Mouse (Mus musculus) erythroblast, embryonic 14.5 days (primary cell): Measurements from ENCODE around the gene Ube3b. TPM values are rescaled to one million over a fixed set of nuclear protein-coding genes. Genes with fewer than 3 reads are reported as not detected.

Experiments used
- H3K27me3 ChIP-seq: 2 replicates; pipeline ENCODE4 v1.6.1; 2012; ENCODE audit warnings: inconsistent platforms; ENCODE audit not compliant: control insufficient read depth
- H3K36me3 ChIP-seq: 2 replicates; pipeline ENCODE4 v1.6.1; 2012; ENCODE audit warnings: mild to moderate bottlenecking, inconsistent platforms; ENCODE audit not compliant: control insufficient read depth
- H3K4me1 ChIP-seq: 2 replicates; pipeline ENCODE4 v1.6.1; 2012; ENCODE audit warnings: inconsistent platforms; ENCODE audit not compliant: control insufficient read depth
- H3K4me3 ChIP-seq: replicated peaks from 2 replicates; pipeline ENCODE3; 2012; ENCODE audit warnings: moderate library complexity, mild to moderate bottlenecking, inconsistent platforms
- H3K9me3 ChIP-seq: 2 replicates; pipeline ENCODE4 v1.6.1; 2012; ENCODE audit warnings: low read length, inconsistent platforms, mixed read lengths; ENCODE audit not compliant: control insufficient read depth
- GATA1 ChIP-seq: IDR thresholded peaks from 2 replicates; pipeline ENCODE4 v1.6.1; 2012; ENCODE audit warnings: low read length, inconsistent platforms, mixed read lengths
- TAL1 ChIP-seq: IDR thresholded peaks from 3 replicates; pipeline ENCODE4 v1.6.1; 2012; ENCODE audit warnings: low read length, inconsistent platforms, mixed read lengths
- polyA plus RNA-seq: library from polyadenylated mRNA; stranded (reverse); fragments of >175 nt; gene quantifications from 2 replicates; pipeline ENCODE4 v1.2.3, GENCODE M21; 2012

The Ube3b gene
- polyA plus RNA-seq, 1 experiment = 5.6 TPM

- no peaks in the 10 kb centered on the region for H3K9me3 ChIP-seq
- TF ChIP-seq TAL1 (no peak), GATA1 (no peak)
- no peaks in the 10 kb centered on the region for H3K27me3 ChIP-seq
- H3K4me1 ChIP-seq = peaks cover 3% of the 10 kb centered on the region; the same call in 1 of the 2 replicates
- peaks cover 18% of the 10 kb centered on the region for H3K36me3 ChIP-seq
- H3K4me3 ChIP-seq = no peak overlapping the region
Observed at GRCm38 (mm10) chr5:114358833-114359232, 21.6 kb upstream of the Ube3b start.

- Histone ChIP-seq H3K36me3 (peaks cover 24% of the 10 kb centered on the region), H3K4me3 (no peak overlapping the region)
- no peak for TF ChIP-seq TAL1
- TF ChIP-seq GATA1 = no peak
Observed at GRCm38 (mm10) chr5:114359586-114359985, 20.8 kb upstream of the Ube3b start.

GRCm38 (mm10) chr5:114360968-114361367 is 19.4 kb upstream of the Ube3b start:
- TF ChIP-seq GATA1 (no peak), TAL1 (no peak)
- H3K36me3 ChIP-seq = peaks cover 37% of the 10 kb centered on the region

More at GRCm38 (mm10) chr5:114359586-114359985, 20.8 kb upstream of the Ube3b start:
- H3K27me3 ChIP-seq = no peaks in the 10 kb centered on the region
- H3K4me1 ChIP-seq = peaks cover 3% of the 10 kb centered on the region; the same call in 1 of the 2 replicates
- no peaks in the 10 kb centered on the region for H3K9me3 ChIP-seq

GRCm38 (mm10) chr5:114365043-114365752 is 15.2 kb upstream of the Ube3b start:
- Histone ChIP-seq H3K4me1 (peaks cover 1% of the 10 kb centered on the region; the same call in 1 of the 2 replicates), H3K36me3 (peaks cover 79% of the 10 kb centered on the region)
- no peak for TF ChIP-seq TAL1

More at GRCm38 (mm10) chr5:114360968-114361367, 19.4 kb upstream of the Ube3b start:
- Histone ChIP-seq H3K4me1 (peaks cover 3% of the 10 kb centered on the region; the same call in 1 of the 2 replicates), H3K27me3 (no peaks in the 10 kb centered on the region), H3K4me3 (no peak overlapping the region), H3K9me3 (no peaks in the 10 kb centered on the region)

GRCm38 (mm10) chr5:114368121-114368520 is 12.3 kb upstream of the Ube3b start:
- no peaks in the 10 kb centered on the region for H3K9me3 ChIP-seq
- H3K4me3 ChIP-seq = no peak overlapping the region
- no peaks in the 10 kb centered on the region for H3K27me3 ChIP-seq
- H3K36me3 ChIP-seq = peaks cover 89% of the 10 kb centered on the region
- TF ChIP-seq GATA1 = no peak
- no peak; the same call in 2 of the 3 replicates for TF ChIP-seq TAL1
- H3K4me1 ChIP-seq = peaks cover 31% of the 10 kb centered on the region

More at GRCm38 (mm10) chr5:114365043-114365752, 15.2 kb upstream of the Ube3b start:
- Histone ChIP-seq H3K4me3 (no peak overlapping the region), H3K27me3 (no peaks in the 10 kb centered on the region), H3K9me3 (no peaks in the 10 kb centered on the region)

- H3K36me3 ChIP-seq = peaks cover 89% of the 10 kb centered on the region
Observed at GRCm38 (mm10) chr5:114368803-114369496, 11.5 kb upstream of the Ube3b start.

GRCm38 (mm10) chr5:114369921-114370320 is 10.5 kb upstream of the Ube3b start:
- H3K36me3 ChIP-seq = peaks cover 92% of the 10 kb centered on the region
- TF ChIP-seq TAL1 = no peak
- TF ChIP-seq GATA1 = no peak
- no peaks in the 10 kb centered on the region for H3K9me3 ChIP-seq
- no peak overlapping the region for H3K4me3 ChIP-seq
- no peaks in the 10 kb centered on the region for H3K27me3 ChIP-seq
- H3K4me1 ChIP-seq = peaks cover 49% of the 10 kb centered on the region

More at GRCm38 (mm10) chr5:114368803-114369496, 11.5 kb upstream of the Ube3b start:
- no peak overlapping the region for H3K4me3 ChIP-seq
- no peaks in the 10 kb centered on the region for H3K27me3 ChIP-seq
- TF ChIP-seq TAL1 = no peak
- no peak for TF ChIP-seq GATA1
- peaks cover 39% of the 10 kb centered on the region for H3K4me1 ChIP-seq
- H3K9me3 ChIP-seq = no peaks in the 10 kb centered on the region

GRCm38 (mm10) chr5:114370371-114370776 is 10.0 kb upstream of the Ube3b start:
- peaks cover 91% of the 10 kb centered on the region for H3K36me3 ChIP-seq
- peaks cover 53% of the 10 kb centered on the region for H3K4me1 ChIP-seq
- no peak overlapping the region for H3K4me3 ChIP-seq

GRCm38 (mm10) chr5:114371331-114371730 is 9.1 kb upstream of the Ube3b start:
- Histone ChIP-seq H3K36me3 (peaks cover 88% of the 10 kb centered on the region), H3K27me3 (no peaks in the 10 kb centered on the region), H3K9me3 (no peaks in the 10 kb centered on the region), H3K4me1 (peaks cover 59% of the 10 kb centered on the region), H3K4me3 (no peak overlapping the region)
- TF ChIP-seq TAL1 (no peak), GATA1 (no peak)

More at GRCm38 (mm10) chr5:114370371-114370776, 10.0 kb upstream of the Ube3b start:
- Histone ChIP-seq H3K27me3 (no peaks in the 10 kb centered on the region), H3K9me3 (no peaks in the 10 kb centered on the region)
- TF ChIP-seq GATA1 = no peak
- TF ChIP-seq TAL1 = no peak
